Mouse (Mus musculus): ENCODE results near the gene Slco4a1. TPM values are rescaled to one million over a fixed set of nuclear protein-coding genes. Genes with fewer than 3 reads are reported as not detected.

Gene Slco4a1
- polyA plus RNA-seq, 1 experiment from 2014 or later = 4.2 TPM

GRCm38 (mm10) chr2:180466505-180466904, 10.5 kb downstream of the Slco4a1 start:
- 76% methylated on average over 7 of the region's 7 CpGs for WGBS
- H3K9me3 ChIP-seq (ENCODE audit: control insufficient read depth, low read length) = no peaks in the 10 kb centered on the region
- no peak for ATAC-seq (ENCODE audit: low FRiP score, low TSS enrichment)

GRCm38 (mm10) chr2:180468871-180469270, 12.8 kb downstream of the Slco4a1 start:
- no peaks in the 10 kb centered on the region for H3K4me1 ChIP-seq (replicated peaks; ENCODE audit: control insufficient read depth, insufficient read depth)
- no peaks in the 10 kb centered on the region for H3K9me3 ChIP-seq (ENCODE audit: control insufficient read depth, low read length)
- H3K4me3 ChIP-seq (ENCODE audit: low read depth, low read length) = no peak overlapping the region
- H3K36me3 ChIP-seq (ENCODE audit: control insufficient read depth, insufficient read depth, low read length) = no peaks in the 10 kb centered on the region
- H3K9ac ChIP-seq (ENCODE audit: low read length) = no peak overlapping the region
- ATAC-seq (ENCODE audit: low FRiP score, low TSS enrichment) (no peak), DNase-seq (ENCODE audit: low spot score) (no peak)
- no peak overlapping the region for H3K4me2 ChIP-seq (replicated peaks; ENCODE audit: low read depth)
- H3K27me3 ChIP-seq (ENCODE audit: control insufficient read depth, insufficient read depth, low read length) = no peaks in the 10 kb centered on the region
- TF ChIP-seq EP300 (optimal IDR thresholded peaks at IDR 0.05) (no peak), CTCF (IDR thresholded peaks at IDR 0.05; ENCODE audit: low read depth) (no peak)
- WGBS = 80% methylated on average over 8 of the region's 8 CpGs
- no peak overlapping the region for H3K27ac ChIP-seq (replicated peaks)

More at GRCm38 (mm10) chr2:180466505-180466904, 10.5 kb downstream of the Slco4a1 start:
- no peak for TF ChIP-seq EP300 (optimal IDR thresholded peaks at IDR 0.05)
- no peak for TF ChIP-seq CTCF (IDR thresholded peaks at IDR 0.05; ENCODE audit: low read depth)
- Histone ChIP-seq H3K4me3 (ENCODE audit: low read depth, low read length) (no peak overlapping the region), H3K9ac (ENCODE audit: low read length) (no peak overlapping the region), H3K27me3 (ENCODE audit: control insufficient read depth, insufficient read depth, low read length) (no peaks in the 10 kb centered on the region), H3K4me1 (replicated peaks; ENCODE audit: control insufficient read depth, insufficient read depth) (no peaks in the 10 kb centered on the region), H3K36me3 (ENCODE audit: control insufficient read depth, insufficient read depth, low read length) (no peaks in the 10 kb centered on the region), H3K4me2 (replicated peaks; ENCODE audit: low read depth) (no peak overlapping the region), H3K27ac (replicated peaks) (no peak overlapping the region)
- DNase-seq (ENCODE audit: low spot score) = no peak

GRCm38 (mm10) chr2:180469768-180470167, 13.7 kb downstream of the Slco4a1 start:
- DNase-seq (ENCODE audit: low spot score) (peak; percentile 30), ATAC-seq (ENCODE audit: low FRiP score, low TSS enrichment) (no peak)

GRCm38 (mm10) chr2:180472306-180473079, 16.4 kb downstream of the Slco4a1 start:
- Histone ChIP-seq H3K27me3 (ENCODE audit: control insufficient read depth, insufficient read depth, low read length) (no peaks in the 10 kb centered on the region), H3K4me2 (replicated peaks; ENCODE audit: low read depth) (no peak overlapping the region), H3K9me3 (ENCODE audit: control insufficient read depth, low read length) (no peaks in the 10 kb centered on the region), H3K4me1 (replicated peaks; ENCODE audit: control insufficient read depth, insufficient read depth) (no peaks in the 10 kb centered on the region), H3K27ac (replicated peaks) (no peak overlapping the region), H3K36me3 (ENCODE audit: control insufficient read depth, insufficient read depth, low read length) (no peaks in the 10 kb centered on the region), H3K9ac (ENCODE audit: low read length) (no peak overlapping the region), H3K4me3 (ENCODE audit: low read depth, low read length) (no peak overlapping the region)
- WGBS = 13% methylated on average over 21 of the region's 21 CpGs
- ATAC-seq (ENCODE audit: low FRiP score, low TSS enrichment) (peak; percentile 50), DNase-seq (ENCODE audit: low spot score) (peak; percentile 54)
- TF ChIP-seq EP300 (optimal IDR thresholded peaks at IDR 0.05) (no peak), CTCF (IDR thresholded peaks at IDR 0.05; ENCODE audit: low read depth) (peak; percentile 84)

More at GRCm38 (mm10) chr2:180469768-180470167, 13.7 kb downstream of the Slco4a1 start:
- Histone ChIP-seq H3K27ac (replicated peaks) (no peak overlapping the region), H3K4me2 (replicated peaks; ENCODE audit: low read depth) (no peak overlapping the region), H3K4me1 (replicated peaks; ENCODE audit: control insufficient read depth, insufficient read depth) (no peaks in the 10 kb centered on the region), H3K27me3 (ENCODE audit: control insufficient read depth, insufficient read depth, low read length) (no peaks in the 10 kb centered on the region), H3K36me3 (ENCODE audit: control insufficient read depth, insufficient read depth, low read length) (no peaks in the 10 kb centered on the region), H3K4me3 (ENCODE audit: low read depth, low read length) (no peak overlapping the region), H3K9me3 (ENCODE audit: control insufficient read depth, low read length) (no peaks in the 10 kb centered on the region), H3K9ac (ENCODE audit: low read length) (no peak overlapping the region)
- WGBS = 67% methylated on average over 9 of the region's 9 CpGs
- no peak for TF ChIP-seq EP300 (optimal IDR thresholded peaks at IDR 0.05)
- peak; percentile 49 for TF ChIP-seq CTCF (IDR thresholded peaks at IDR 0.05; ENCODE audit: low read depth)

- Histone ChIP-seq H3K9ac (ENCODE audit: low read length) (no peak overlapping the region), H3K4me1 (replicated peaks; ENCODE audit: control insufficient read depth, insufficient read depth) (no peaks in the 10 kb centered on the region), H3K4me3 (ENCODE audit: low read depth, low read length) (no peak overlapping the region), H3K27ac (replicated peaks) (no peak overlapping the region), H3K9me3 (ENCODE audit: control insufficient read depth, low read length) (no peaks in the 10 kb centered on the region), H3K36me3 (ENCODE audit: control insufficient read depth, insufficient read depth, low read length) (no peaks in the 10 kb centered on the region), H3K27me3 (ENCODE audit: control insufficient read depth, insufficient read depth, low read length) (no peaks in the 10 kb centered on the region), H3K4me2 (replicated peaks; ENCODE audit: low read depth) (no peak overlapping the region)
- TF ChIP-seq CTCF (IDR thresholded peaks at IDR 0.05; ENCODE audit: low read depth) (peak; percentile 71), EP300 (optimal IDR thresholded peaks at IDR 0.05) (no peak)
- DNase-seq (ENCODE audit: low spot score) (peak; percentile 43), ATAC-seq (ENCODE audit: low FRiP score, low TSS enrichment) (peak; percentile 66)
- WGBS = 44% methylated on average over 7 of the region's 7 CpGs
Observed at GRCm38 (mm10) chr2:180473080-180473440, 17.0 kb downstream of the Slco4a1 start.

GRCm38 (mm10) chr2:180474864-180475263, 18.8 kb downstream of the Slco4a1 start:
- Histone ChIP-seq H3K4me1 (replicated peaks; ENCODE audit: control insufficient read depth, insufficient read depth) (no peaks in the 10 kb centered on the region), H3K27ac (replicated peaks) (no peak overlapping the region), H3K9ac (ENCODE audit: low read length) (no peak overlapping the region), H3K27me3 (ENCODE audit: control insufficient read depth, insufficient read depth, low read length) (no peaks in the 10 kb centered on the region), H3K9me3 (ENCODE audit: control insufficient read depth, low read length) (no peaks in the 10 kb centered on the region), H3K4me2 (replicated peaks; ENCODE audit: low read depth) (no peak overlapping the region), H3K4me3 (ENCODE audit: low read depth, low read length) (no peak overlapping the region), H3K36me3 (ENCODE audit: control insufficient read depth, insufficient read depth, low read length) (no peaks in the 10 kb centered on the region)
- DNase-seq (ENCODE audit: low spot score) (no peak), ATAC-seq (ENCODE audit: low FRiP score, low TSS enrichment) (no peak)
- TF ChIP-seq CTCF (IDR thresholded peaks at IDR 0.05; ENCODE audit: low read depth) (no peak), EP300 (optimal IDR thresholded peaks at IDR 0.05) (no peak)
- WGBS = 85% methylated on average over 3 of the region's 3 CpGs
